Mouse (Mus musculus) hindlimb bud, embryonic 11.5 days (tissue): ENCODE measurements around the gene Jak2.
A peak's percentile ranks its signal among the peaks of the same experiment; 100 is the strongest.

Experiments used
- DNase-seq: peaks from one replicate; pipeline ENCODE4 v3.0.0-alpha.2; 2012; ENCODE audit warnings: low read depth, low spot score; ENCODE audit errors: extremely low spot score

The Jak2 gene

DNA sequence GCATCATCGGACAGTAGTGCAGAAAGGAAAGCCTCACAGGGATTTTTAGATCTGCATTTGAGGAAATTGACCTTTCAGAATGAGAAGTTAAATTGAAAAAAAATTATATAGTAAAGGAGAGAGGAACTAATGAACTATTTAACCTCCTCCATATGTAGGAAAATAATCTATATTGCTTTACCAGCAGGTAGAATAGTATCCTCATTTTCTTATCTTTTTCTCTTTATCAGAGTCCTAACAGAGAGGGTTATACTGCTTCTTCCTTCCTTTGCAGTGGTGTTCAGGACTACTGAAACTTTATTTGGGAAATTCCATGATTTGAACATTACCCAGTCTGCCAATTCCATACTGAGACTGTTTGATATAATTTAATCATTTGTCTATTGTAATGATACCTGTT lies 45.7 kb downstream of the Jak2 start:
- no peak for DNase-seq

DNA sequence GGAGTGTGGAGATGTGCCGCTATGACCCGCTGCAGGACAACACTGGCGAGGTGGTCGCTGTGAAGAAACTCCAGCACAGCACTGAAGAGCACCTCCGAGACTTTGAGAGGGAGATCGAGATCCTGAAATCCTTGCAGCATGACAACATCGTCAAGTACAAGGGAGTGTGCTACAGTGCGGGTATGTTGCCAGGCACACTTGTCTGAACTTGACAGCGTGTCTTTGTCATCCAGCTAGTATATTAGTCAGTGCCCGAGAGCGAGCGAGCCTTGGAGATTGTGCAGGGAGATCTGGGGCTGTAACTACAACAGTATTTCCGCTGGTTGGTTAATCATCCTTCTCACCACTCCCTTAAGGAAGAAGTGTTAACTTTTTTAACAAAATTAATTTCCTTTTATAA lies 49.3 kb downstream of the Jak2 start:
- no peak for DNase-seq

GRCm38 (mm10) chr19:29302119-29302518 lies 50.5 kb downstream of the Jak2 start:
- no peak for DNase-seq

DNA sequence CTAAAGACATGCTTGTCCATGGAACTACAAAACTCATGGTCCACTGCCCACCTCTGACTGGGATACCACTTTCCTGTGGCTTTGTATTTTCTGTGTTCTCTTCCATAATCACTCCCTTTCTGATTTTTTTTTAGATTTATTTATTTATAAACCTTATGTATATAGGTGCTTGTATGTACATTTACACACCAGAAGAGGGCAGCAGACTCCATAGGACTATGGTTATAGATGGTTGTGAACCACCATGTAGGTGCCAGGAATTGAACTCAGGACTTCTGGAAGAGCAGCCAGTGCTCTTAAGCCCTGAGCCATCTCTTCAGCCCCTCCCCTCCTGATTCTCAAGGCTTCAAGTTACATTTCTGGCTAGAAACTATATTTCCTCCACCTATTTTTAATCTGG lies 57.2 kb downstream of the Jak2 start:
- no peak for DNase-seq

GRCm38 (mm10) chr19:29311791-29312190 lies 60.2 kb downstream of the Jak2 start:
- DNase-seq, result no peak

DNA sequence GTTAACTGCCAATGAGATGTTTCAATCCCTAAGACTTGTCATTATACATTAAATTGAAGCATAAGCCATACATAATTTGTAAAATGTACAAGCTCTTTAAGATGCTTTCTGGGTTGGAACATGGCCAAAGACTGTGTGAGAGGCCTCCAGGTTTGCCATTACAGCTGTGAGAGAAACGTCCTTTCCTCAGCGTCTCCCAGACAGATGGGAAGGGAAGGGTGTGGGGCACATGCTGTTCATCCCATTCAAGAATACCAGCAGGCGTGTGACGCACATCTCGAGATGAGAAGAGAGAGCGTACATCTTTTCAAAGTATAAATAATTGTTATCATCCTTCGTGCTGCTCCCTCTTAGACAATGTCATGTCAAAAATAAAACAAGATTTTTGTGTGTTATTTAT lies 61.0 kb downstream of the Jak2 start:
- DNase-seq, result no peak

GRCm38 (mm10) chr19:29323416-29324049 lies 71.9 kb downstream of the Jak2 start:
- no peak for DNase-seq

DNA sequence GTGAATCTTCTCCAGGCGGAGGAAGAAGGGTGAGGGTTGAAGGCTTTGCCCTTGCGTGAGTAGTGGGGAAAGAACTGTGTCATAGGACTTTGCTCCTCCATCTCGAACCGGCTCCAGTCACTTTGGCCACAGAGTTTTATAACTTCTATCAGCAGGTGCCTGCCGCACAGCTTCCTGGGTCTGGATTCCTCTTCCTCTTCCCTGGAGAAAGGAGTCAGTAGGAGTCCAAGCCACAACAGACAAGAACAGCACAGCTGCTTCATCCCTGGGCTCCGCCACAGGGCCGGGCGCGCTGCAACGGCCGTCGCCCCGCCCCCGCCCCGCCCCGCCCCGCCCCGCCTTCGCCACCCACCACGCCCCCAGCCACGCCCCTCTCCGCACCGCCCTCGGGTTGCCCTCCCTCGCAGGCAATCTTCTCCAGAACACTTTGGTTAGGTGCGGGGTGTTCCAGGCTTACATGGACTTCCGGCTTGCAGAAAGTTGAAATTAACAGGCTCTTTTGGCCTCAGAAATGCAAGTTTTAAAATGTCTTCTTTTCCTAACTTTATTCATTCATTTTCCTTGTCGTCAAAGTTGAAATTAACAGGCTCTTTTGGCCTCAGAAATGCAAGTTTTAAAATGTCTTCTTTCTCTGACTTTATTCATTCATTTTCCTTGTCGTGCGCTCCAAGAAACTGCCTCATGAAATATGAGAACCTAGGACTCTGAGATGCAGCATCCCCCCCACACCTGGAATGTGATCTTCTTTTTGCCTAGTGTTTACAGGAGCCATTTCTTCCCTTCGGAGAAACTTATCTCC lies 73.6 kb downstream of the Jak2 start, which contains the start of gene Insl6:
Insl6 (minus strand) TSS at position 304 of the 799 bp plus-strand sequence.
- peak; percentile 50 for DNase-seq

DNA sequence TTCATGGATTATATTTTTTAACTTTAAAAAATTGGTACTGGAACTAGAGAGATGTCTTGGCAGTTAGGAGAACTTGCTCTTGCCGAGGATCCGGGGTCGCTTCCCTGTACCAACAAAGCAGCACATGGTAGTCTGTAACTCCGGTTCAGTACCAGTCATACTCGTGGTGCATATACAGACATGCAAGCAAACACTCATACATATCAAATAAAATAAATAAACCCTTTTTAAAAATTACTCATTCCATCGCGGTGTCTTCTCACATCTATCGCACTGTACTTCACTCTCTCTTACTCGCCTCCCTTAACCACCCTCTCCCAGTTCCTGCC lies 74.2 kb downstream of the Jak2 start:
- DNase-seq, result no peak

- DNase-seq, result no peak
Measured at GRCm38 (mm10) chr19:29326396-29326795, 74.8 kb downstream of the Jak2 start.

DNA sequence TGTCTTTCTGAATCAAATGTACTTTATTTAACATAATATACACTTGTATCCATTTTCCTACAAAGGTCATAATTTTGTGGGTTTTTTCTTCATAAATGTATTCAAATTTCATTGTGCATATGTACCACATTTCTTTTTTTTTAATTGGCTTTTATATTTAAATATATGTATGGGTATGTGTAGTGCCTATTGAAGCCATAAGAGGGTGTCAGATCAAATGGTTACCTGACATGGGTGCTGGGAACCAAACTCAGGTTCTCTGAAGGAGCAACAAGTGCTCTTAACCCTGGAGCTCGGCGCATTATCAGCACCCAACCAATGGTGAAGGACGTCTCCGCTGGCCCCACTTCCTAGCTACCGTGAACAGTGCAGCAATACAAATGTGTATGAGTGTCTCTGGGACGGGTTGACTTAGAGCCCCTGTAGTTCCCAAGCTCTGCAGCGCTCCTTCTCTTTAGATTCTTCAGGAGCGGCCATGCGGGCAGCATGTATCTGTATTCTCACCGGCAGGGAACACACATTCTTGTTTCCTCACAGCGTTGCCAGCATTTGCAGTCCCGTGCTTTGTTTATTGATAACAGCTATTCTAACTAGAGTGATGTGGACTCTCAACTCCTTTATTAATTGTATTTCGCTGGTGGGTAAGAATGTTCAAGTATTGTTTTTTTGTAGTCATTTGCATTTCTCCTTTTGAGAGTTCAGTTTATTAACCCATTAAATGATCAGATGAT lies 75.4 kb downstream of the Jak2 start:
- no peak for DNase-seq

DNA sequence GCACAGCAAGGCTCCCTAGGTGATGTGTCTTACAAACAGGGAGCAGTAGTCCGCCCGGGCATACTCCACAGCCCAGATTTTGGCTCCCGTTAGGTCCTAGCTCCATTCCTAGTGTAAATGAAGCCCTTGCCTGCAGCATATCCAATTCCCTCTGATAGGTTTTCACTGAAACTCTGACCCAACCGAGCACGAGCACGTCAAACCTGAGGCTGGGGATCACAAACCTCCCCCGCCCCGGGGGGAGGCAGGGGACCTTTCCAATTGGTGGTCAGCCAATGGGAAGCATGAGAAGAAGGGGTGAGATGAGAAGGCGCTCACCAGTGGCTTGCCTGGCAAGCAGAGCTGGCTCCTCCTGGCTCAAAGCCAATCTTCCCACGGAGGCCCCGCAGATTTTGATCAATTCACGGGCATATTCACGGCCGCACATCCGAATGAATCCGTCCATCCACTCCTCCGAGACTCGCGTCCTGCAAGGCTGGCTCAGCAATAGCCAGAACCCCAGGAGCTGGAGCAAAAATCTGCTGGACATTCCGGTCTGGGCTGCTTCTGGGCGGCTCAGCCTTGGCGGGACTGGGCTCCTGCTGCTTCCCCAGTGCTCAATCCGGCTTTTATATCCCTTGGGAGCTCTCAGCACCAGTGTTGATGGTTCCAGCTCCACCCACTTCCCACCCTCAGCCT lies 82.6 kb downstream of the Jak2 start, which contains the start of gene Rln1:
Rln1 (minus strand) TSS at position 603 of the 678 bp plus-strand sequence.
- DNase-seq, result no peak

DNA sequence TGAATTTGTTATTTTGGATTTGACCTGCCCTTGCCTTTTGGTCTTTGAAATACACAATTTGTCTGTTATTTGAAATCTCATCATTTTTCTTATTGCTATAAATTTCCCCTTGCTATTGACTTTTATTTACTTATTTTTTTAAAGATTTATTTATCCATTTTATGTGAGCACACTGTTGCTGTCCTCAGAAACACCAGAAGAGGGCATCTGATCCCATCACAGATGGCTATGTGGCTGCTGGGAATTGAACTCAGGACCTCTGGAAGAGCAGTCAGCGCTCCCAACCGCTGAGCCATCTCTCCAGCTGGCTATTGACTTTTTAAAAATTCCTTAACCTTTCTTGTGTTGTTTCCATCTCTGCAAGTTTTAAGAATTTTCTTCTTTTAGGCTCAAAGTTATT lies 85.0 kb downstream of the Jak2 start:
- DNase-seq, result no peak

- DNase-seq, result no peak
Measured at GRCm38 (mm10) chr19:29341029-29341428, 89.4 kb downstream of the Jak2 start.

DNA sequence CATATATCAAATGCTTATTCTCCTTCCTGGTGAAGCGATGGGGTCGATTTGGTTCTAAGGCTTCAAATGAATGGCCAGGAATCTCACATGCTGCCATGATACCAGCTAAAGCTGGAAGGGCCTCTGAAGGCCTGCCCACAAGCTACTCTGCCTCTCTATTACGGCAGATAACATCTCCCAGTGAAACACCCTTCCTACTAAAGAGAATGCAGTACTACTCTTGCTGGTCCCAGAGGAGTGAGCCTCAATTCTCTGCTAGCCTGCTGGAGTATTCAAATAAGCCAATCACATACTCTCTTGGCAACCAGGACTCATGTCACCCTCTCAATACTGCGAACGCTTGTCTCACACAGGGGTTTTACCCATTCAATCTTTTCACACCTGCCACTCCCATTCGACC lies 90.7 kb downstream of the Jak2 start:
- DNase-seq, result no peak

DNA sequence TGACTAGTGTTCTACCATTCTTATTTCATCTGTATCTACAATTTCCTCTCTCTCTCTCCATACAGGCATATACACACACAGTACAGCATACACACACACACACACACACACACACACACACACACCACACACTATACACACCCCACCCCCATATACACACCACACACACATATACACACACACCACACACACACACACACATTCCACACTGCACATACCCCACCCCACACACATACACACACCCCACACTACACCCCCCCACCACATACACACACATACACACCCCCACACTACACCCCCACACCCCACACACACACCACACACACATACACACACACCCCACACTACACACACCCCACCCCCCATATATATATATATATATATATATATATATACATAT lies 93.2 kb downstream of the Jak2 start:
- no peak for DNase-seq

- no peak for DNase-seq
Measured at GRCm38 (mm10) chr19:29345636-29346035, 94.0 kb downstream of the Jak2 start.

- no peak for DNase-seq
Measured at GRCm38 (mm10) chr19:29350991-29351390, 99.4 kb downstream of the Jak2 start.

DNA sequence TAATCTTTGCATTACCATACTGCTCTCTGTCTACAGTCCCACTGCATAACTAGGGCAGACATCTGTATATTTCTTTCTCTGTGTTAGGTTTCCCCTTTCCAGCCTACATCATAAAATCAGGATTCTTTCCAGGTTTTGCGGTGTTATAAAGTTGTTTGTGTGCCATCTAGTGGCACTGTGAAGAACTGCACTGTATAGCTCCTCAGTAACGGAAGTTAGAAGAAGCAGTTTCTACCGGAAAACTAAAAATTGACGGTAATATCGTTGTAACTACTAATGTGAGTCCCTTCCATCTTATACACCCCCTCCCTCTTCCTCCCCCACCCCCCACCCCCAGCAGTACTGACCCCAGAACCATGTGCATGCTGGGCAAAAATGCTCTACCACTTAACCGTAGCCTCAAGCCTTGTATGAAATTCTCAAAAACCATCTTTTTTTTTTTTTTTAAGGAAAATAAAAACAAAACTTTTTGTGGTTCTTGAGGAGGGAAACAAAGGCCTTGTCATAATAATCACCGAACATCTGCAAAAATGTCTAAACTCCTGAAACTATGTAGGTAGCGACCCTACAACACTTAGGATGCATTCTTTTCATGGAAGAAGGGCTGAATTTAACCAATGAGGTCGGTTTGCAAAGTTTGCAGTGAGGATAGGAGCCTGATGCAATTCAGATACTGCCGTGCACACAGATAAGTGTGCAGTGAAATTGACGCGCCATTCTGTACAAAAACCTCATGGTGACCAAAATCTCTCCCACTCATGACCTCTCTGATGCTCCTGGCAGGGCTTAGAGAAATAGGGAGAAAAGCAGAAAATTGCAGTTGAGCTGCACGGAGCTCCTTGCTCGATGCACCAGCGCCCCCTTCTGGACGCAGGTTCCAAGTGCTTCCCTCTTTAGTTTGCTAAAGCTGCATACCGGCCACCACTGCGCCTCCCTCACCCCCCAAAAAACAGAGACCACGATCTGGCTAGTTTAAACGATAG lies 103.6 kb downstream of the Jak2 start:
- DNase-seq, result no peak

- DNase-seq, result no peak
Measured at GRCm38 (mm10) chr19:29356281-29356680, 104.7 kb downstream of the Jak2 start.
